Mouse (Mus musculus) bone marrow, adult 2 months (tissue): ENCODE measurements around the gene Pcnx3.

Experiments
- CTCF ChIP-seq: fragments of 200-500 bp; IDR thresholded peaks from 2 replicates; pipeline ENCODE4 v1.5.1; 2011; ENCODE audit warnings: low read length, control low read depth; ENCODE audit not compliant: control insufficient read depth, insufficient read depth
- POLR2A ChIP-seq: fragments of 200-500 bp; IDR thresholded peaks from 2 replicates; pipeline ENCODE4 v1.6.1; 2011; ENCODE audit warnings: low read depth, mild to moderate bottlenecking, control low read depth, low read length, borderline replicate concordance; ENCODE audit not compliant: control insufficient read depth

- TF ChIP-seq CTCF (no peak), POLR2A (no peak)
Observed at GRCm38 (mm10) chr19:5710581-5710980, 21.9 kb upstream of the Pcnx3 start.
